Mouse (Mus musculus) C2C12 (cell line): ENCODE measurements around the gene Crhr1. TPM values are rescaled to one million over a fixed set of nuclear protein-coding genes. Genes with fewer than 3 reads are reported as not detected.

Source experiments
- H3K27me3 ChIP-seq: one replicate; pipeline ENCODE4 v1.6.1; 2011; ENCODE audit not compliant: control insufficient read depth, insufficient read depth, insufficient read length
- H3K36me3 ChIP-seq: one replicate; pipeline ENCODE4 v1.6.1; 2011; ENCODE audit not compliant: control insufficient read depth, insufficient read depth
- H3K4me3 ChIP-seq: one replicate; pipeline ENCODE4 v1.5.1; 2011; ENCODE audit warnings: mild to moderate bottlenecking, control low read depth; ENCODE audit not compliant: poor library complexity, insufficient read depth, severe bottlenecking
- H3K79me2 ChIP-seq: one replicate; pipeline ENCODE4 v1.6.1; 2011; ENCODE audit not compliant: control insufficient read depth, insufficient read depth
- H3K79me3 ChIP-seq: one replicate; pipeline ENCODE4 v1.6.1; 2011; ENCODE audit warnings: low read depth, control low read depth
- H3ac ChIP-seq: one replicate; pipeline ENCODE3; 2011; ENCODE audit warnings: low read depth; ENCODE audit not compliant: control insufficient read depth, insufficient read length
- CEBPB ChIP-seq: IDR thresholded peaks from one replicate; pipeline ENCODE4 v1.6.1; 2011; ENCODE audit warnings: low read depth, mild to moderate bottlenecking, control low read depth, moderate library complexity
- CTCF ChIP-seq: IDR thresholded peaks from one replicate; pipeline ENCODE4 v1.5.1; 2011; ENCODE audit not compliant: control insufficient read depth, insufficient read depth, insufficient read length
- FOSL1 ChIP-seq: IDR thresholded peaks from one replicate; pipeline ENCODE4 v1.8.0; 2011; ENCODE audit warnings: mild to moderate bottlenecking, low read length; ENCODE audit not compliant: poor library complexity, insufficient read depth, severe bottlenecking
- MAX ChIP-seq: IDR thresholded peaks from one replicate; pipeline ENCODE4 v1.6.1; 2011; ENCODE audit warnings: mild to moderate bottlenecking, control low read depth
- MYOD1 ChIP-seq: IDR thresholded peaks from one replicate; pipeline ENCODE4 v1.6.1; 2011; ENCODE audit warnings: low read depth; ENCODE audit not compliant: control insufficient read depth, insufficient read length
- MYOG ChIP-seq: IDR thresholded peaks from one replicate; pipeline ENCODE4 v1.6.1; 2011; ENCODE audit not compliant: control insufficient read depth, insufficient read length; ENCODE audit errors: extremely low read depth
- USF1 ChIP-seq: IDR thresholded peaks from one replicate; pipeline ENCODE4 v1.6.1; 2011; ENCODE audit warnings: low read depth, mild to moderate bottlenecking, control low read depth, moderate library complexity
- polyA plus RNA-seq: library from polyadenylated mRNA; unstranded; fragments of >200 nt; fragmentation: generic; extraction: Trizol; gene quantifications from one replicate; pipeline ENCODE4 v1.2.1, GENCODE M21; 2012; ENCODE audit warnings: missing spikeins

Gene Crhr1
- polyA plus RNA-seq, 1 experiment: not detected

- Histone ChIP-seq H3K4me3 (no peak overlapping the region), H3K79me2 (no peaks in the 10 kb centered on the region), H3K36me3 (no peaks in the 10 kb centered on the region), H3K79me3 (no peaks in the 10 kb centered on the region), H3ac (no peak overlapping the region), H3K27me3 (peaks cover 23% of the 10 kb centered on the region)
- TF ChIP-seq CEBPB: no peak
- no peak for TF ChIP-seq FOSL1
- no peak for TF ChIP-seq CTCF
- TF ChIP-seq MYOD1: no peak
- no peak for TF ChIP-seq MYOG
- no peak for TF ChIP-seq USF1
- no peak for TF ChIP-seq MAX
Observed at GRCm38 (mm10) chr11:104111851-104112250, 20.8 kb upstream of the Crhr1 start.

DNA sequence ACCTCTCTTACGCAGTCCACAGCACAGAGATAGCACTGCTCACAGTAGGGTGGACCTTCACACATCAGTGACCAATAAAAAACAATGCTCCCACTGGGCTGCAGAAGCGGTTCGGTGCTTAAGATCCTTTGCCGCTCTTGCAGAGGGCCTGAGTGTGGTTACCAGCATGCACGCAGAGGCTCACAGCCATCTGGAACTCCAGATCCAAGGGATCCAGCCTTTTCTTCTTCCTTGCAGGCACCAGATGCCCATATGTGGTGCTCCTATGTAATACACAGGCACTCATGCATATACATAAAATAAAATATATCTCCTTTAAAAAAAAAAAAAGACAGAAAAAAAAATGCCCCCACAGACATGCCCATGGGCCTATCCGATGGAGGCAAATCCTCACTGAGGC, 19.0 kb upstream of the Crhr1 start:
- Histone ChIP-seq H3K27me3 (peaks cover 10% of the 10 kb centered on the region), H3K36me3 (no peaks in the 10 kb centered on the region), H3K4me3 (no peak overlapping the region), H3K79me2 (no peaks in the 10 kb centered on the region), H3K79me3 (no peaks in the 10 kb centered on the region), H3ac (no peak overlapping the region)
- TF ChIP-seq MYOG (no peak), FOSL1 (no peak), CTCF (no peak), MYOD1 (no peak), USF1 (no peak)

GRCm38 (mm10) chr11:104114690-104115089, 18.0 kb upstream of the Crhr1 start:
- Histone ChIP-seq H3K36me3 (no peaks in the 10 kb centered on the region), H3ac (no peak overlapping the region), H3K79me2 (no peaks in the 10 kb centered on the region), H3K27me3 (peaks cover 1% of the 10 kb centered on the region), H3K4me3 (no peak overlapping the region), H3K79me3 (no peaks in the 10 kb centered on the region)
- TF ChIP-seq FOSL1 (no peak), MAX (peak; percentile 26)

- no peaks in the 10 kb centered on the region for H3K79me2 ChIP-seq
- no peak for TF ChIP-seq CTCF
- TF ChIP-seq CEBPB: no peak
- no peak for TF ChIP-seq MYOG
- no peak for TF ChIP-seq MAX
- TF ChIP-seq FOSL1: no peak
- TF ChIP-seq USF1: no peak
- TF ChIP-seq MYOD1: no peak
- H3ac ChIP-seq: no peak overlapping the region
- no peaks in the 10 kb centered on the region for H3K36me3 ChIP-seq
- H3K79me3 ChIP-seq: no peaks in the 10 kb centered on the region
- peaks cover 6% of the 10 kb centered on the region for H3K27me3 ChIP-seq
- H3K4me3 ChIP-seq: no peak overlapping the region
Observed at GRCm38 (mm10) chr11:104118356-104118755, 14.3 kb upstream of the Crhr1 start.

DNA sequence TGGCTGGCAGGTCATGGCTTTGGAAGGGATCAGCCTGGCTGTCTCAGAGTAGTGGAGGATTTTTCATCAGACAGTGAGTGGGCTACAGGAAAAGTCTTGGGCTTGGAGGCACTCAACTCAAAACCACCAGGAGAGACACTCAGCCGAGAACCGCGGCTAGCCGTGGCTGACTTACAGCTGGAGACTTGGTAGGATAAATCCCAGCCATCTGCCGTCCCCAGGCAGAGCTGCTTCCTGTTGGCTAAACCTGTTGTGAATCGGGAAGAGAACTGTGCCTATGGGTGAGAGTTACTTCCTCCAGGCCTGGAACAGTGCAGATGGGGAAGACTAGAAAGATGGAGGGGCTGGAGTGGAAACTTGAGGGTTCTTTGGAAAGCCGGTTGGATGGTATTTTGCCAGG, 9.7 kb upstream of the Crhr1 start:
- TF ChIP-seq MYOD1 (no peak), CEBPB (no peak), MAX (no peak), CTCF (no peak), USF1 (no peak), FOSL1 (no peak), MYOG (no peak)
- H3ac ChIP-seq: no peak overlapping the region
- no peaks in the 10 kb centered on the region for H3K79me2 ChIP-seq
- H3K27me3 ChIP-seq: peaks cover 24% of the 10 kb centered on the region
- no peaks in the 10 kb centered on the region for H3K79me3 ChIP-seq
- no peak overlapping the region for H3K4me3 ChIP-seq
- no peaks in the 10 kb centered on the region for H3K36me3 ChIP-seq

GRCm38 (mm10) chr11:104123479-104123878, 9.2 kb upstream of the Crhr1 start:
- H3K79me3 ChIP-seq: no peaks in the 10 kb centered on the region
- no peaks in the 10 kb centered on the region for H3K79me2 ChIP-seq
- peaks cover 24% of the 10 kb centered on the region for H3K27me3 ChIP-seq
- H3K4me3 ChIP-seq: no peak overlapping the region
- TF ChIP-seq USF1 (peak; percentile 62), MAX (no peak), MYOG (no peak), CTCF (no peak)
- no peaks in the 10 kb centered on the region for H3K36me3 ChIP-seq
- no peak overlapping the region for H3ac ChIP-seq
